Mouse (Mus musculus) heart, postnatal 10 days (tissue): Measurements from ENCODE around the gene Sox6. TPM values are rescaled to one million over a fixed set of nuclear protein-coding genes. Genes with fewer than 3 reads are reported as not detected.

Source experiments
- DNase-seq, 2 experiments: peaks; one replicate each; pipeline ENCODE4 v3.0.0; 2021
- intact Hi-C: fragments of 180-260 bp; cut with DNase I; formaldehyde crosslinking; loops from one replicate; pipeline ENCODE4 v1.15.1; 2025
- total RNA-seq, 2 experiments: library from RNA; stranded (reverse); gene quantifications; 2 replicates each; pipeline ENCODE4 v1.2.3; 2021

The Sox6 gene
- total RNA-seq, 2 experiments from 2014 or later, result 22.9 to 30.3 TPM

DNA sequence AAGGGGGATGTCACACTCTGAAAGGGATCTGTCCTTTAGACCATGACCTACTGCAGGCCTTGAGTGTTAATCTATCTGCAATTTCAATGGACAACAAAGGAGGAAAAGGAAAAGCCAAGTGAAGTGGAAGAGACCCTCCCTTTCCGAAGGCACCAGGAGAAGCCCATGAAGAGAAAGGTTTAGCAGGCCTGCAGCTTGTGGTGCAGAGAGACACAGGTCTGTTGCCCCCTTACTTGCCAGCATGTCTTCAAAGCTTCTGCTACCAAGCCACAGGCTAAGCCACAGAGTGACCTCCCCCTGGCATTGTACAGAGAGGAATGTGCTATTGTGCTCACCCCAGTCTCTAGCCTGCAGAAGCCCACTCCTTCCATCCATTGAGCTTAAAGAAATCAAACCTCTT is 135.2 kb downstream of the Sox6 start:
- no peak for DNase-seq
- intact Hi-C loops, result no loop called here

DNA sequence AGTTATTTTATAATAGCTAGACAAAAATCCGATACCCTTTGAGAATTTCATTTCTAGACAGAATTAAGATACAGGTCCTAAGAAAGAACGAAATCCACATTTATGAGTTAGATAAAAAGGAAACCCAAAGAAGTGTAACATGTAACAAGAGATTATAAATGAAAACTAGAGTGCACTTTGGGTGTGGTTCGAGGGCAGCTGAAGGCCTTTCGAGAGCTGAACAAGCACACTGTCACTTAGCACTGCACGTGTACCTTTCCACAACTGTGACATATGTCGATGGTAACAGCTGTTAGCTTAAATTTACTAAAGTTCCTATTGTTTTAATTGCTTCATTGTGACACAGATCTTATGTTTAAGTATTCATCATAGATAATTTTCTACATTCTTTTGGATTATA is 142.8 kb downstream of the Sox6 start:
- DNase-seq, result no peak
- intact Hi-C loops, result loop anchor here (1.0 kb wide), 1 partner anchor 16 kb away; no protein-coding TSS in a partner anchor

DNA sequence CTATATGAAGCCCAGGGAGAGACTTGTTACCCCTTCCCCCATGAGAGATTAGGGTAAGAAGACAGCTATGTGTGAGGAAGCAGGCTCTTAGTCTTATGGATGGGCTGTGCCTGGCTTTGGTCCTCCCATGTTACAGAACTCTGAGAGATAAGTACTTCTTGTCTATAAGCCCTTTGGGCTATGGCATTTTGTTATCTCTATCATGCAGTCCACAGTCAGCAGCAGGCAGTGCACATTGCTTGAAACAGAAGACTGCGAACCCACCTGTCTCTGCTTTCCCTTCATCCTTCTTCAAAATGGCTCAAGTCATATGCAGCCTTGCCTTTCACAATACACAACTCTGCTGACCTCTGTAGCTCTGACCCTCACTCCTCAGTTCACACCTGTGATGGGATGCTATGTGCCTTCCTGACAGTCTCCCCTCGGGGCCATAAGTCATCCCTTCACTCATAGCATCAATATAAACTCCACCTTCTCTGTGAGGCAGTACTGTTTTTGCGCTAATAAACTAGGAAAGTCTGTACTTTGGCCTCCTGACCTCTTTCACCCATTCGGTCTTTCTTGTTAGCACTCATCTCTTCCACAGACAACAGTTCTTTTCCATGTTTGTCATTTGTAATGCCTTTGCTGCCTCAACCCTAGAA is 143.4 kb downstream of the Sox6 start:
- no peak for DNase-seq
- intact Hi-C loops, result no loop called here

DNA sequence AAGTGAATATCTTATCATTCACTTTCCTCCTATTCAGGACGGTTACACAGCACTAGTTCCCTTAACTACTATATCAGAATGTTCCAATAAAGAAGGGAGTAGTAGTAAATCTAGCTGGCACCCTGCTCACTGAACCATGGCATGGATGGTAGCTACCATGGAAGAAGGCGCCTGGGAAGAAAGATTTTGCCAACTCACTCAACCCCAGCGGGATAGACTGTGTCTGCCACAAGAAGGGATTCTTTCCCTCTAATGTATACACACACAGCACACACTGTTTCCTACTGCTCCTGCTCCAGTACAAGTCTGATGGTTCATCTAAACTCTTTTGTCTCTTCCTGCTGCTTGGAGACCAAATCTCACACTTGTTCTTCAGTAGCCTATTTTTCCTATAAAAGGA is 147.1 kb downstream of the Sox6 start:
- no peak for DNase-seq
- intact Hi-C loops, result no loop called here

DNA sequence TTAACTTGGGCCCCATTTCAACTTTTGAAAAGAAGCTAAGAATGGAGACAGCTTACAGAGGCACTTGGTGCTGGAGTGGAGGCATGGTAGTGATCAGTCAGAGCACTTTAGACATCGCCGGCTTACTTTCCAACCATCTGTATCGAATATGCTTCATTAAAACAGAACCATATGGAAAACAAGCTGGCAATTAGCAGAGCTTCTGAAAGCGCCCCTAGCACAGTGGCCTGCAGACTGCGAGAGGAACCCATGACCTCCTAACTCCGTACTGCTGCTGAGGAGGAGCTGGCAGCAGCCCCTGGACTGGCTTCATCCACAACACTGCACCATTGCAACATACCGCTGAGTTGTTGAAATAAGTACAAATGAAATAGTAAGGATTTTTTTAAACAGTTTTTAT is 148.7 kb downstream of the Sox6 start:
- intact Hi-C loops, result no loop called here
- DNase-seq, result no peak

DNA sequence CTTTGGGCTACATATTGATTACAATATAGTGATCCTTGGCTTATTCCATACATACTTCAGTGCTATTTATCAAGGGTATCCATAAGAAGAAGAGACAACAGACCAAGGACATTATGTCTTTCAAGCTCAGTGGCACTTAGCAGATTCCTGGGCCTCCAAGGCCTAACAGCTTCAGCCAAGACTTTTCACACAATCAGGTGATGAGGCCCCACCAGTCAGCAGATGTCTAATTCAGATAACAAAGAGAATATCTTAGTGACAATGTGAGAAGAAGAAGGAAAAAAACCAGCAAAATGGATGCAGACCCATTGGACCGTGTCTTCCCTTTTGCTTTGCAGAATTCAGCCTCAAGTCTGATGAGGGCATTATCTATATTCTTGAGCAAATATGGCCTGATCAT is 150.0 kb downstream of the Sox6 start:
- DNase-seq, result no peak
- intact Hi-C loops, result no loop called here

DNA sequence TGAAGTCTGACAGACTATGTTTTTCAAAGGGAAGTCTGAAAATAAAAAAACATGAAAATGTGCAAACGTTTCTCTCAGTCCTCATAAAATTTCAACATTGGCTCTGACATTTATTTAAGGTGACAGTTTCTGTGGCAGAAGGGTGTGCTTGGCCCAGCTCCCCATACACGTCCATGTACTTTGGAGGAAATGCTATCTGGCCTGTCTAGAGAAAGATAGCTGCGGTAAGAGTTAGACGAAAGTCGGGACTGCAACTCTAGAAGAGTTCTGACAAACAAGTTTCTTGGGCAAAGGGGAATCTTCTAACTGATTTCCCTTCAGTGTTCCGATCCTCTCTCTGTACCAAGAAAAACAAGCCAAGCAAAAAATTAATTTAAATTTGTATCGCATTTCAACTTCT is 150.5 kb downstream of the Sox6 start:
- intact Hi-C loops, result no loop called here
- DNase-seq, result no peak

DNA sequence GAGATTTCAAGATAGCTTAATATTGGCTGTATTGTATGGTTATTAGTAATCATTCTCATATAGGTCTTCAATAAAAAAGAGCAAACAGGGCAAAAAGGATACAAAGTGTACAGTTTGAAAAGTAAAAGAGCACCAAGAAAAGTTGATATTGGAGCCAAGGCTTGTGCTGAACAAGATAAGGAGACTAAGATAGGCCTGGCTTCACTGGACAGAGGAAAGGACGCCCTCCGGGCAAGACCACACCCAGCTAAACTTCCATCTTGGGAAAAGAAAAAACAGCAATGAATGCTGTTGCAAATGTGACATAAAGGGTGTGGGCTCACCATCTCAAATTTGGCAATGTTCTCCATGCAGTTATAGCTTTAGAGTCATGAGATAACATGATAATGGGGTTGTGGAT is 165.7 kb downstream of the Sox6 start:
- intact Hi-C loops, result no loop called here

DNA sequence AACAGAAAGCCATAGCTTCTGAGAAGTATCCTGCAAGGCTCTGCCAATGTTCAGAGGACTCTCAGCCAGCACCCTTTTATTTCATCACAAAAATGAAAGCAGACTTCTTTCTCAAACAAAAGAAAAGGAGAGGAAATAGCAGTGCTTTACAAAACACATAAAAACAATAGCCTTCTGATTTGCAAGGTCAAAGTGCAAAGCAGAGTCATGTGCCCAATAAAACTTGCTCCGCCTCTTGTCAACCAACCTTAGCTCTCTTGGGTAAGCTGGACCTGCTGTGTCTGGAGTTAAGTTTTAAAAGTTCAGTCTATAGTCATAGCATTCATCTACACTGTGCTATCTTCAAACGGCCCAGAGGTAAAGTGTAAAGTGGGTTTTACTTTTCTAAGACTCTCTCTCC is 170.1 kb downstream of the Sox6 start:
- intact Hi-C loops, result no loop called here

More for the DNA sequence above, 165.7 kb downstream of the Sox6 start:
- DNase-seq, result no peak

DNA sequence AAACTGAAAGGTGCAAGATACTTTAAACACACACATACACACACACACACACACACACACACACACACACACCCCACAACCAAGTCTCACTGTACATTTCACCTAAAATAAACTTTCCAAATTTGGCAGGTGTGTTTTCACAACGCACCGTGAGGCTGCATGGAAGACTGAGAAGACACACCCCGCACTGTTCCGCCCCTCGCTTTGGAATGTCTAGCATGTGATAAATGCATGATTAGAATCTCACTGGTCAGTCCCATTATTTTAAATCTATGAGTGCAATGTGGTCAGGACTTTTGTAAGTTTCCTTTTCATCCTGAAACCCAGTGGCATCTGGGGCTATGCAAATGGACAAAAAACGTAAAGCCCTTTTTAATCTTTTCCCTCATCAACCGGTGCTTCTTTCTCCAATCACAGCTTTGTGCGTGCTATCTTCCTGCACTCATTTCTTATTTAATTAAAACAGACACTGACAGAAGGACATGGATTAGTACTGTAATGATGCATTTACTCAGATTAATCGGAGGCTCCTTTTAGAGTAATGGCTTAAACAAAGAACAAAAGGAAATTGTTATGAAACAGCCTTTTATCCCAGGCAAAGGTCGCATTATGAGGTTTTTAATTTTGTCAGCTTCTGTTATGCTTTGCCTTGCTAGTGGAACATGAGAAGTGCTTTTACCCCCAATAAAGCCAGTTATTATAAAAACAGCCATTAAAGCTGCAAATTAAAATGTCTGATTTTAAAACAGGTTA is 170.9 kb downstream of the Sox6 start:
- no peak for DNase-seq
- intact Hi-C loops, result no loop called here

More for the DNA sequence above, 170.1 kb downstream of the Sox6 start:
- no peak for DNase-seq

DNA sequence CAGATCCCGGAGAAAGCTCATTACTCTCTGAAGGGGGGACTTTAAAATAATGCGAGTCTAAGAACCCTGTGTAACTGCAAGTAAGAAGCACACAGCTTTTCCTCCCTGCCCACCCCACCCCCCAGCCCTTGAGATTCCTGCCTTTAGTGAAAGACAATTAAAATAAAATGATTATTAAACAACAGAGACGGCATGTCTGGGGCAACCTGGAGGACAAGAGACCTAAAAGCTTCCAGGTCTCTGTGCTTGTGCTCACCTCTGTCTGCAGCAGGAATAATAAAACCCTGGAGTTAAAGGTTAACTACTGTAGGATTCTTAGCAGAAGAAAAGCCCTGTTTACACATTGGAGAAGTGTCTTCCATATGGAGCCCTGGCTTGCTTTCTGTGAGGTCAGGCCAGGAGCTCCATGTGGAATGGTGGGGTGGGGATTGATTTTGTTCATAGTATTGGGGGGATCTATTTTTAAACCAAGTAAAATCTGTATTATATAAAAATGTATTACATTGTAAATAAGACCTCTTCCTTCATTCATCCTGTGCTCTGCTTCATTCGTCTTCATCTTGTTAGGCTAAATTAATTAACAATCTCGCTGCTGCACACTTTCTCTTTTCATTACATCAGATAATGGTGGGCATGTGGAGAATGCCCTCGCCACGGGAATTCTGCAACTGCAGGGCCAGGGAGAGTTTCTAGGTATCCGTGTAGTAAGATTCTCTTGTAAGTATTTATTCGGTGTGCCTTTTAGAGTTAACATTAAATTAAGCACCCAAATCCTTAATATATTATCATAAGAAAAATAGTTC is 171.7 kb downstream of the Sox6 start:
- DNase-seq, result no peak
- intact Hi-C loops, result no loop called here

DNA sequence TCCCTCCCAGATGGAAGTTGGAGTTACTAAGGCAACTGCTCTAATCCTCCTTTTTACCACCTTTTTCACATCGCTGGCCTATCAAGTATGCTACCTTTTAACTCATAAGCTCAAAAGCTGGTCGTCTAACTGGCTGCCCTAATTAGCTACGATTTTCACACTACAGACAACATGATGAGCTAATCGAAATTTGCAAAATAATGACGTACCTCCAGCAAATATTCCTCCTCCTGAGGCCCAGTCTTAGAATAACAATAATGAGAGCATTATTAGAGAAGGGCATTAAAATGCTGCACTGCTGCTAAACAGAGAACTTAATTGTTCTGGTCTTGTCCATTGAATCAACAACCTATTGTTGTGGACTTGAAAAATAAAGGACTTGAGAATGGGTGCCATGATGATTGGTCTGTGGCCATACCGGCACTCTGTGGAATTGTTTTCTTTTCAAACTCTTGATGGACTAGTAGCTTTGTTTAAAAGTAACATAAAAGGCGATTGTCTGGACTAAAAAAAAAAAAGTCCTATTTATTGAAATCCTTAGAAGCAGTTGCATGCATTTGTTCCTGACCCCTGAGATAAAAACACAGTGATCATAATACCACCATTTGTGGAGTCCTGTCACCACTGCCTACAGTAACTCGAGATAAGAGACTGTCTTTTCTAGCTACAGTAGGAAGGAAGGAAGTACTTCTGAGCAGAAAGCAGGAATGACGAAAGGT is 172.5 kb downstream of the Sox6 start:
- intact Hi-C loops, result no loop called here
- peak in 1 of 2 experiments; percentile 4 for DNase-seq

DNA sequence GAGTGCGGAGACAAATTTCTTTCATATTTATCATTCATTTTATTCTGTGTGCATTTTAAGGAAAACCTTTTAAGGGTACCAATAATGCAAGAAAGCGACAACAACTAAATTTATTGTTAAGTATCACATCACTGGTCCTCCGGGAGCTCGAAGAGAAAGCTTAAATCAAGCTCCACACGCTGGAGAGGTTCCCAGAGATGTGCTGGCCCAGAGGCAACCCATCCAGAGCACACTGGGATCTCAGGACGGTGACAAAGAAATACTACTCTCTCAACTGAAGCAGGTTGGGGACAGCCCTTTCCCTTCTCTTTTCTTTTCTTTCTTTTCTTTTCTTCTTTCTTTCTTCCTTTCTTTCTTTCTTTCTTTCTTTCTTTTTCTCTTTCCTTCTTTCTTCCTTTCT is 173.4 kb downstream of the Sox6 start:
- intact Hi-C loops, result no loop called here
- DNase-seq, result peak in 1 of 2 experiments; percentile 15

DNA sequence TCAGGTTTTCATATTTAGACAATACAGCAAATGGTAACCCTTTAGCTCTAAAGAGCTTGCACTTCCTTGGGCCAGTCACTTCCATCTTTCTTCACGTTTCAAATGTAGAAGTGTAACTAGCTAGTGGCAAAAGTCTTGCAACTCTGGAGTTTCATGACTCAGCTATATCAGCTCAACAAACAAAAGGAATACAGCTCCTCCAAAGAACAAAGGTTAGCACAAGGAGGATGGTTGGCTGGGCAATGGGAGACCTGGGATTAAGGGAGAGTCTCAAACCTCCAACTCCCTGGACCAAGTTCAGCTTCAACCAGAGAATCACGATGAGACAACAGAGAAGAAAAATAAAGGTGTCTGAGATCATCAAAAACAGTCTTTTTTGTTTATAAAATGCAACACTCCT is 174.2 kb downstream of the Sox6 start:
- DNase-seq, result no peak
- intact Hi-C loops, result no loop called here

DNA sequence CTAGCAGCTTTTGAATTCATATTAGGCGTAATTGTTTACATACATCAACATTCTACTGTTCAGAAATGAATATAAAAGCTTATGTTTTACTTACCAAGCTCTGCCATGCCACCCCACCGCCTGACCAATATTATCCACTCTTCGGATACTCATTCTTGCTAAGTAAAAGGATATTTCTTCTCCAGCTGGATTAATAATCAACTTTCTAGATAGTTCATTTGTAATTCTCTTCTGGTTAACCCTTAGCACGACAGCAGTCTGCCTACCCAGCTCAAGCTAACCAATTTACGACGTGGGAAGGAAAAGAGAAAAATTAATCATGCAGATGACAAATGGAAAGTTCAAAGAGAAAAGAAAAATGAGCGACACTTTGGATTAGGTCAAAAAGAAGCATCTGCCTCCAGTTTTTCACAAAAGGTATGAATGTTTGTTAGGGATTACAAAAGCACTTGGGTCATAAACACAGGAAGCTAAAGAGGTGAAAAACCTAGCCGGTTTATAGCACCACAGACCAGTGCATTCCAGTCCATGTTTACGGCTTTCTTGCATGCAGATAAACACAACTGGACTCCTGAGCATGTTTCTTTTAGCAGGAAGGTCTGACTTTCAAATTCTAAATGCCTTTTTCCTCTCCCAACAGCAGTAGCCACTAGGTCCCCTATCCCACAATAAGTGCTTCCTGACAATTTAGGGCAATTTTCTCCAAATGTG is 178.8 kb downstream of the Sox6 start:
- DNase-seq, result no peak
- intact Hi-C loops, result no loop called here

DNA sequence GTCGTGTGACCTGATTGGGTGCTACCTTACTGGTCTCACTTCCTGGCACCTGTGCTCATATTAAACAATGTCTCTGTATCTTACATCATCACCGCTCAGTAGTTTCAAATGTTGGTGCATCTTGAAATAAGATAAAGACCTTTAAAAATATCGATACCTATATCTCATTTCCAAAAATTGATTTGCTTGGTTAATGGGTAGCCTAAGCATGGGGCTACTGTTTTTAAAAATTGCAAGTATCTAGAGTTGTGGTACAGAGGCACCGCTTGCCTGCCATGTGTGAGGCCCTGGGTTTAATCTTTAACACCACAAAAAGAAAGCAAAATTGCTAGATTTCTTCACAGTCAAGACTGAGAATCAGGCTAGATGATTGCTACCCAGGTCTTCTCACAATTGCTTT is 187.5 kb downstream of the Sox6 start:
- intact Hi-C loops, result no loop called here
- DNase-seq, result no peak

DNA sequence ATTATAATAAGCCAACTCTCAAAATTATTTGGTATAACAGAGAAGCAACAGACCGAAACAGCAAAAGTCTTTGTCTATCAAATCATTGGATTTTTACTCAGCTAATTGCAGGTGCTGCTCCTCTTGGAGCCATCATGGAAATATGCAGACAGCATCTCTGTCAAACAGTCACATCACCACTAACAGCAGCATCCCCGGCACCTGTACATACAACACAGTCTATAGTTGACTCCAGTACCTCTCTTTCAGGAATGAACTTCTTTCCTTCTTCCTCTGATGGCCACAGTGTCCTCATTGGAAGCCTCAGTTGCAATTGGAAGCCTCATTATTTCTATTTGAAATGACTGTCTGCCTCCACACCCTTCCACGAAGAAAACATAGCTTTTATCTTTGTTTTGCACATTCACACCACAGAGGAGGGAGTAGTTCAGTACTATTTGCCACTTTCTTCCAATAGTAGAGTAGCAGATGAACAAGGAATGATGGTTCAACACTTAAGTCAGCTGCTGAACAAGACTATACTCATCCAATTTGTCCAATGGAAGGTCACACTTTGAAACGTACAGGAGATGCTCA is 192.7 kb downstream of the Sox6 start:
- DNase-seq, result no peak
- intact Hi-C loops, result no loop called here

DNA sequence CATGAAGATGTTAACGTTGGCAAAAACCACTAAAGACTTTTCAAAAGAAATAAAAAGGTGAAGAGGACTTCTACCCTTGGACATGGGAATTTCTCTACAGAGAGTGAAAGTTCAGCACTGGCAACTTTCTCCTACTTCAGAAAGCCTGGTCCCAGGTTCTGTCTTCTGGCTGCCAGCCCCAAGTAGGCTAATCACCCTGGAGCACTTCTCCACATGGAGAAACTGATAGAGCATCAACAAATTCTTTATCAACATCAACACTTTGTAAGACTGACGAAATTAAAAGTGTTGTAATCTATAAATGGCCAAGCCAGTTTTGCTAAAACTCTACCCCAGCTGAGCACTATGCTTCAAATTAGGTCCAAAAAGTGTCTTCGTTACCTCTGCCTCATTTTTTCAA is 193.7 kb downstream of the Sox6 start:
- no peak for DNase-seq
- intact Hi-C loops, result no loop called here

DNA sequence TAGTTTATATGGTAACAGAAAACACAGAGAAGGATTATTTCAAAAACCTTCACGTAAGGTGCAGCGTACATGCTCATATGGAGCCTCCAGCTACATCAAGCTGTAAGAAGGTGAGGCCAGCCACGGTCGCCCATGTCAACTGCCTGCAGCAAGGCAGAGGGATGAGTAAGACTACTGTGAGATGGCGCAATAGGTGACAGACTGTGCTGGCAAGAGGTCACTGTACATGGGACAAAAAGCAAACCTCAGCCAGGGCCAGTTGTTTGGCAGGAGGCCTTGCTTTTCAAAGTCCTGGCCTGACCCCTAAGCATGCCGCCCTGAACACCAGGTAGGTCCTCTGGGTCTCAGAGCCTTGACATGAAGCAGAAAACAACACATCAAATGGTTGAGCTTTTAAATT is 194.2 kb downstream of the Sox6 start:
- peak; percentile 78 to 85 for DNase-seq
- intact Hi-C loops, result no loop called here

DNA sequence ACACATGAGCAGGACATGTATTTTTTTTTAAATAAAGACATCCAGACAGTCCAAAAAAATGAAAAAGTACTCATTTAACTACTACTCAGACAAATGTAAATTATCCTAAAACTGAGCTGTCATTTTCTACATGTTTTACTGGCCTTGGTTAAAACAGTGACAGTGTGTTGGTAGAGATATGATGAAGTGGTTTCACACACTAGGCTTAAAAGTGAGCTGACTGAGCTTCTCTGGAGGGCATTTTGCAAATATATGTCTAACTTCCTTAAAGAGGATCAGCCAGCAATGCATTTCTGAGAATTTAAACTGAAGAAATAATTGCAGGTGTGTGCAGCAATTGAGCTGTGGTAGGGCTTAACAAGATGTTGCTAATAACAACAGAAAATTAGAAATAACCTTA is 196.3 kb downstream of the Sox6 start:
- no peak for DNase-seq
- intact Hi-C loops, result no loop called here
